Mouse (Mus musculus) midbrain, embryonic 15.5 days (tissue): ENCODE measurements around the gene Nr2c1. TPM values are rescaled to one million over a fixed set of nuclear protein-coding genes. Genes with fewer than 3 reads are reported as not detected.

Experiments
- ATAC-seq: fragments of 200-750 bp; cut with Nextera tagmentation; replicated peaks from 2 replicates; pipeline ENCODE4 v1.8.0; 2017; ENCODE audit warnings: moderate TSS enrichment
- H3K27ac ChIP-seq: fragments of 300-500 bp; sonication (generic); 2 replicates; pipeline ENCODE4 v1.5.1; 2015; ENCODE audit warnings: mild to moderate bottlenecking, inconsistent platforms
- H3K27me3 ChIP-seq: fragments of 300-500 bp; sonication (generic); replicated peaks from 2 replicates; pipeline ENCODE4 v1.6.1; 2015; ENCODE audit warnings: inconsistent platforms
- H3K36me3 ChIP-seq: fragments of 300-500 bp; sonication (generic); replicated peaks from 2 replicates; pipeline ENCODE4 v1.6.1; 2015; ENCODE audit warnings: inconsistent platforms
- H3K4me1 ChIP-seq: fragments of 300-500 bp; sonication (generic); 2 replicates; pipeline ENCODE4 v1.6.1; 2015; ENCODE audit warnings: inconsistent platforms
- H3K4me2 ChIP-seq: fragments of 300-500 bp; sonication (generic); 2 replicates; pipeline ENCODE4 v1.6.1; 2015; ENCODE audit warnings: inconsistent platforms, mild to moderate bottlenecking, moderate library complexity
- H3K4me3 ChIP-seq: fragments of 300-500 bp; sonication (generic); 2 replicates; pipeline ENCODE4 v1.5.1; 2015; ENCODE audit warnings: mild to moderate bottlenecking, inconsistent platforms
- H3K9ac ChIP-seq: fragments of 300-500 bp; sonication (generic); 2 replicates; pipeline ENCODE4 v1.6.1; 2015; ENCODE audit warnings: mild to moderate bottlenecking, inconsistent platforms
- H3K9me3 ChIP-seq: fragments of 300-500 bp; sonication (generic); 2 replicates; pipeline ENCODE4 v1.6.1; 2016; ENCODE audit warnings: inconsistent platforms
- WGBS: fragments of 180-500 bp; shearing (Covaris S2); methylation state at CpG from one replicate; pipeline ENCODE4 v1.1.7; 2015; ENCODE audit warnings: mixed read lengths; 5-methylcytosine and 5-hydroxymethylcytosine counted together
- polyA plus RNA-seq: library from polyadenylated mRNA; unstranded; fragments of >200 nt; fragmentation: Nextera tagmentation; extraction: Ambion mirVana; gene quantifications from 2 replicates; pipeline ENCODE4 v1.2.1, GENCODE M21; 2015

Nr2c1 gene
- polyA plus RNA-seq, 1 experiment from 2014 or later = 8.0 TPM

DNA sequence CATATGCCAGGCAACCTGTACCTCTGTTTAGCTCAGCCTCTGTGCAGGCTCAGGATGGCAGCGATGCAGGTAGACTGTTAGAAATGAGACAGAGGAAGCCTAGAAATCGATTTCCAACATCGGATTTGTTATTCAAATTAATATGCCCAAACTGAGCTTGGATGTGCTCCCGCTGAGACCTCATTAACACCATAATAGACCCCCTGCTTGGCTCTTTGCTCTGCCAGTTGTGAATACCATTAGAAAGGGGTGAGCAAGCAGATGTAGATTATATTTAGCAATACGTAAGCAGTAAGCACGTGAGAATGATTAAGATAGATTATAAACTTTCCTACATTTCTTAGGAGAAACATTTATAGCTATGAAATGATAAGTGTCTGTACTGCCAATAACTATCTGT is 24.9 kb downstream of the Nr2c1 start:
- WGBS = 12% methylated on average over 6 of the region's 6 CpGs

DNA sequence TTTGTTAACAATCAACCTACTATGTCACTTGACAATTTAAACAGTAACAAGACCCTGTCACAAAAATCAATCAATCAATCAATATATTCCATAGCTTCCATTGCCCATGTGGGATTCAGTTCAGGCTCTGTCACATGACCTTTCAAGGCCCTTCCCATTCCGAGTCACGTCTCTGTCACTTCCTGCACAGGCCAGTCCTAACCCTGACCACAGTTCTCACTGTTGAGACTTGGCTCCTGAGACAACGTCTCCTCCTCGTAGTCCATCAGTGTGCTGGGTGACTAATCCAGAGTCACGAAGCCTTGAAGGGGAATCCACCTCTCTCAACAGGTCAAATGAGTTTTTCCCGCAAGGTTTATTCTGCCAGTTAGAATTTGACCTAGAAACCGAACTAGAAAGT is 26.8 kb downstream of the Nr2c1 start:
- Histone ChIP-seq H3K27me3 (no peaks in the 10 kb centered on the region), H3K4me2 (no peak overlapping the region), H3K9me3 (no peaks in the 10 kb centered on the region), H3K4me3 (no peak overlapping the region), H3K27ac (no peak overlapping the region), H3K9ac (no peak overlapping the region), H3K4me1 (peaks cover 22% of the 10 kb centered on the region), H3K36me3 (peaks cover 25% of the 10 kb centered on the region)
- WGBS = 88% methylated on average over 7 of the region's 7 CpGs
- ATAC-seq = no peak

More for the DNA sequence above, 24.9 kb downstream of the Nr2c1 start:
- H3K4me2 ChIP-seq = no peak overlapping the region
- H3K4me3 ChIP-seq = no peak overlapping the region
- H3K36me3 ChIP-seq = peaks cover 42% of the 10 kb centered on the region
- no peak overlapping the region for H3K27ac ChIP-seq
- ATAC-seq = no peak; the same call in 1 of the 2 replicates
- H3K9ac ChIP-seq = no peak overlapping the region
- H3K27me3 ChIP-seq = no peaks in the 10 kb centered on the region
- H3K9me3 ChIP-seq = no peaks in the 10 kb centered on the region
- peaks cover 22% of the 10 kb centered on the region for H3K4me1 ChIP-seq

DNA sequence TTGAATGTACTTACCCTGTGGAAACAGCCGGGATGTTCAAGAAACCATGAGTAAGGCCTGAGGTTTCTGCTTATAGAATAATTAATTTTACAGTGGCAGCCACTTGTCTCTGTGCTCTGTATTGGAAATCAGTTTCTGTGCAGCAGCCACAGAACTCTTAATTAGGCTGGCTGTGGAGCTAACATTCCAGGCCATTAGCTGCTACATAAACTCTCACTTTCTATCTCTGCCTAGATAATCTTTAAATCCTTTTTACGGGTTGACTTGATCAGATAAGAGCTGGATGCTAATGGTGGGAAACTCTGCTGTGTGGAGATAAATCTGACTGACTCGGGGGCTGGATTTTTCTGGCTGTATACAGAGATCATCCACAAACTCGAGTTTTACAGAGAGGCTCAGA is 35.4 kb downstream of the Nr2c1 start:
- H3K9ac ChIP-seq = no peak overlapping the region
- ATAC-seq = no peak
- no peak overlapping the region for H3K27ac ChIP-seq
- no peaks in the 10 kb centered on the region for H3K9me3 ChIP-seq
- H3K36me3 ChIP-seq = peaks cover 4% of the 10 kb centered on the region; the same call in 1 of the 2 replicates
- no peaks in the 10 kb centered on the region for H3K27me3 ChIP-seq
- H3K4me2 ChIP-seq = no peak overlapping the region
- no peak overlapping the region for H3K4me3 ChIP-seq
- 18% methylated on average over 4 of the region's 4 CpGs for WGBS
- no peaks in the 10 kb centered on the region for H3K4me1 ChIP-seq

DNA sequence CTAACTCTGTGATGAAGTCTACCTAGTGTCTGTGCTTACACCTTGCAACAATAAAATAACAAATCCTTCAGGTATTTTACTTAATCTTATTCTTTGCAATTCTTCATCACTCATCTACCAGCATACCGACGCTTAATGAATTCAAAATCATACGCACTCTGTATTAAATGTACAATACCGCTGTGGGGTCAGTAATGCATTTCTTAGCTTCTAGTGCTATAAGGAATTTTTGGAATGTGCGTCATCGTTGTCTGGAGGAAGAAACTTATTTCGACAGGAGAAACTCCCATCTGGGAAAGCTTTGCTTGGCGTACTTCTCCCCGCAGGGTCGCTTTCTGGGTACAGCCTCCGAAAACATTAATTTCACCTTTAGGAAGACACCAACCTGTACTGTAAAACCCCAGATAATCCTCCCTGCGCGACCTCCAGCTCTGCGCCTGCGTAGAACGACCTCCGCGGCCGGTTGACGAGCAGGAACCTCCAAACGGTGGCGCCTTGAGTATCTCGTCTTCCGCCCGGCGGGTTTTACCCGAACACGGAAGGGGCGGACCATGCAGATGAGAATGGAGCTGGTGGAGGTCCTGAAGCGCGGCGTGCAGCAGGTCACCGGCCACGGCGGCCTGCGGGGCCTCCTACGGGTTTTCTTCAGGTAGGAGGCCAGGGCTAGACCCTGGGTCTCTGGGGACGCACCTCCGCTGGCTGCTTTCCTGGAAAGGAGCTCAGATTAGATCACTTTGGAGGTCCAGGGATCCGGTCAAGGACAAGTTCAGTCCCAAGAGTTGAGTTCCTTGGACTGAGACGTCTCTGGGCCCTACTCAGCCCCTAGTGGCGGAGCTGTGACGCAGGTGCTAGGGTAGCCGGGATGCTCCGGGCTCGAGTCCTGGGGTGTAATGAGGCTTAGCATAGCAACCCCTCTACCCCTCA is 50.9 kb downstream of the Nr2c1 start, which contains the start of gene Ndufa12:
Ndufa12 (plus strand) TSS at position 239 of the 924 bp plus-strand sequence.
- under 1% methylated on average over 46 of the region's 46 CpGs for WGBS
- H3K4me1 ChIP-seq = peaks cover 24% of the 10 kb centered on the region
- H3K9ac ChIP-seq = peak within 1 kb of the TSS; percentile 81
- ATAC-seq = peak; percentile 95
- H3K27ac ChIP-seq = peak within 1 kb of the TSS; percentile 79
- H3K27me3 ChIP-seq = no peaks in the 10 kb centered on the region
- H3K4me3 ChIP-seq = peak within 1 kb of the TSS; percentile 67
- peaks cover 5% of the 10 kb centered on the region; the same call in 1 of the 2 replicates for H3K36me3 ChIP-seq
- H3K4me2 ChIP-seq = peak within 1 kb of the TSS; percentile 83
- no peaks in the 10 kb centered on the region for H3K9me3 ChIP-seq

DNA sequence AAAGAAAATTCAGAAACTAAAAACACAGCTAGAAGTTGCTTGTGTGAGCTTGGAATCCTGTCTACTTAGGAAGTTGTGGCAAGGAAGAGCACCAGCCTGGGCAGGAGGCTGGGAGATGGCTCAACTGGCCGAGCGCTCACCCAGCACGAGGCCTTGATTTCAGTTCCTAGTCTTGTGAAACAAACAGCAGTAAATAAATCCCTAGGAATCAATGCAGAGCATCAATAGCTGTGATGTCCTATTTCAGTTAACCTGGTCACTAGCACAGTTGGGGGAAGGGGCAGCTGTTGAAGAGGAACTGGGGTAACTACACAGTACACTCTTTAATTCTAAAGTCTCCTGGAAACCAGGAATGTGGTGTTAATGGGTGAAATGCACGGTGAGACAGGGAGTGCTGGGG is 57.1 kb downstream of the Nr2c1 start:
- H3K4me2 ChIP-seq = no peak overlapping the region
- 89% methylated on average over 4 of the region's 4 CpGs for WGBS
- H3K4me1 ChIP-seq = peaks cover 13% of the 10 kb centered on the region
- H3K4me3 ChIP-seq = no peak overlapping the region
- no peak overlapping the region for H3K27ac ChIP-seq
- no peaks in the 10 kb centered on the region for H3K9me3 ChIP-seq
- no peaks in the 10 kb centered on the region for H3K27me3 ChIP-seq
- H3K9ac ChIP-seq = no peak overlapping the region
- H3K36me3 ChIP-seq = peaks cover 33% of the 10 kb centered on the region
- no peak for ATAC-seq

DNA sequence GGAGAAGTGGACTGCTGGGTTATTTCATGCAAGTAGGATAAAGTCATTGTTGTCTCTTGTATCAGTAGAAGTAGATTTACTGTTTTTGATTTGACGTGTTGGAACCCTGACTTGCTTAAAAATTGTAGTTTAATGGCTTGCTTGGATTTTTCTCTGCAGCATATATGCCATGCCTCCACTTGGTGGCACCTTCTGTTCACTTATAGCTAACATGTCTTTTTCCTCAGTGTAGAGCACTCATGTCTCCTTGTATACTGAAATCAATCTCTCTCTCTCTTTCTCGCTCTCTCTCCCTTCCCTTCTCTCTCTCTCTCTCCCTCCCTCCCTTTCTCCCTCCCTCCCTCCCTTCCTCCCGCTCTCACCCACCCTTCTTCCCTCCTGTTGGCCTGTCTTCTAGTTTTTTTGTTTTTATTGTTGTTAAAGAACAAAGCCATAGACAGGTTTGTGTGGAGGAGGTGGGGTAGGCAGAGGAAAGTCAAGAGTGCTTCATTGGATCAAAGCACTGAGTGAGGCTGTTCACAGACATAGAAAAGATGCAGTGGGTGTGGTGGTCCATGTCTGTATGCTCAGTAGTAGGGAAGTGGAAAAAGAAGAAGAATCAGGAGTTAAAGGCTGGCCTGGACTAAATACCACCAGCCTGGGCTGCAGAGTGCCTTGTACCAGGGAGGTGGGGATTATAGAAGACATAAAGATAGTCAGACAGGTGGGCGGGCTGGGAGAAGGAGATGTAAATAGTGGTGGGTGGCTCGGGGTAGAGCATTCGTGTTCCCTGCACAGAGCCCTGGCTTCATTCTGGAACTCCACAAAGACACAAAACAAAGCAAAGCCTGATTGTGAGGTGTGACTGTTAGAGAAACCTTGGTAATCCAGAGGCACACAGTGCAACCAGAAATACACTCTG is 63.1 kb downstream of the Nr2c1 start:
- Histone ChIP-seq H3K27me3 (no peaks in the 10 kb centered on the region), H3K4me2 (no peak overlapping the region), H3K27ac (peak overlapping the region; percentile 5; the same call in 1 of the 2 replicates), H3K36me3 (peaks cover 23% of the 10 kb centered on the region), H3K9ac (no peak overlapping the region), H3K4me3 (no peak overlapping the region), H3K9me3 (no peaks in the 10 kb centered on the region), H3K4me1 (0 out of 2 replicates have a peak, but pooled peaks cover 3% of the 10 kb centered on the region)
- 56% methylated on average over 6 of the region's 6 CpGs for WGBS
- peak; percentile 90 for ATAC-seq

DNA sequence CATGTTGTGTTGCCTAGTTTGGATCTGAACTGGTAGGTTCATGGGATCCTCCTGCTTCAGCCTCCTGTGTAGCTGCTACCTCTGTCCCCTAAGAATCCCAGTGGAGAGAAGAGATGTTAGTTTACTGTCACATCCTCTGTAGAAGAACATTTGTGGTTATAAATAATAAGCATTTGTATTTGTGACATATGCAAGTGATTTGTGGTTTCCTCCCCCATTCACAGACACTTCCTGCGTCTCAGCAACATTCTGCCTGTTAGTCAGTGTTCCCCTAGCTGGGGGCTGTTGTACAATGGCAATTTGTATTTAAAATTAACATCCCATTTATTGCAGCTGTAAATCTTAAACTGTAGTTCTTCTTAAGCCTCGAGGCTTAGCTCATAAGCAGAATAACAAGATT is 63.9 kb downstream of the Nr2c1 start:
- peaks cover 17% of the 10 kb centered on the region for H3K36me3 ChIP-seq
- WGBS = 52% methylated on average over 2 of the region's 2 CpGs
- no peak for ATAC-seq
- H3K4me2 ChIP-seq = no peak overlapping the region
- no peaks in the 10 kb centered on the region for H3K27me3 ChIP-seq
- no peaks in the 10 kb centered on the region for H3K9me3 ChIP-seq
- no peak overlapping the region for H3K27ac ChIP-seq
- H3K9ac ChIP-seq = no peak overlapping the region
- H3K4me1 ChIP-seq = 0 out of 2 replicates have a peak, but pooled peaks cover 3% of the 10 kb centered on the region
- no peak overlapping the region for H3K4me3 ChIP-seq

DNA sequence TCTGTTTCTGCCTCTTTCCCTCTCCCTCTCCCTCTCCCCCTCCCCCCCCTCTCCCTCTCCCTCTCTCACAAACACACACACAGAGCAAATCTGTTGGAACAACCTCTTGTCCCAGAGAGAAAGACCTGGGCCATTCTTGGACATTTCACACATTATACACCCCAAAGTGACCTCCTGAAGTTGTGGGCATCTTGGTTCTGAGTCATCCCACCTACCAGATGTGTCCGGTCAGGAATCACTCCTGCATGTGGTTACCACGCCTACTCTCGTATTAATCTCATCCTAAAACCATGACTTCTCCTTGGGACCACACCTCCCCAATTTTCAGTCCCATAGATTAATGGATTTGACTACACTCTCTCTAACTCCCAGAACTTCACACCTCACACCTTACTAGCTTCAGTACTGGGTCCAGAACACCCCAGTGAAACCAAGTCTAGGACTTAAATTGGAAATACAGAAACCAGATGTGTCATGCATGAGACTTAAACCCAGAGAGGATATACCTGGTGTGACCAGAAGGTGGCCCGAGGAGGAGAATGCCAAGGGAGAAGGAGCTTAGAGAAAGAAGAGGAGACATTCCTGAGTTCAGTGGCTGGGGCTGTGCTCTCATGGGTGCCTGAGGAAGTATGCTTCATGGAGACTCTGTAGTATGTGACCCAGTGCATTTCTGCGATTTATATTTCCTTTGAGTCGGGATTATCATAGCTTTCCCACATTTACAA is 77.4 kb downstream of the Nr2c1 start:
- no peaks in the 10 kb centered on the region for H3K9me3 ChIP-seq
- 85% methylated on average over 6 of the region's 6 CpGs for WGBS
- H3K4me3 ChIP-seq = no peak overlapping the region
- peaks cover 5% of the 10 kb centered on the region for H3K4me1 ChIP-seq
- H3K27ac ChIP-seq = no peak overlapping the region
- no peak for ATAC-seq
- H3K27me3 ChIP-seq = no peaks in the 10 kb centered on the region
- H3K36me3 ChIP-seq = no peaks in the 10 kb centered on the region
- H3K4me2 ChIP-seq = no peak overlapping the region
- H3K9ac ChIP-seq = no peak overlapping the region

DNA sequence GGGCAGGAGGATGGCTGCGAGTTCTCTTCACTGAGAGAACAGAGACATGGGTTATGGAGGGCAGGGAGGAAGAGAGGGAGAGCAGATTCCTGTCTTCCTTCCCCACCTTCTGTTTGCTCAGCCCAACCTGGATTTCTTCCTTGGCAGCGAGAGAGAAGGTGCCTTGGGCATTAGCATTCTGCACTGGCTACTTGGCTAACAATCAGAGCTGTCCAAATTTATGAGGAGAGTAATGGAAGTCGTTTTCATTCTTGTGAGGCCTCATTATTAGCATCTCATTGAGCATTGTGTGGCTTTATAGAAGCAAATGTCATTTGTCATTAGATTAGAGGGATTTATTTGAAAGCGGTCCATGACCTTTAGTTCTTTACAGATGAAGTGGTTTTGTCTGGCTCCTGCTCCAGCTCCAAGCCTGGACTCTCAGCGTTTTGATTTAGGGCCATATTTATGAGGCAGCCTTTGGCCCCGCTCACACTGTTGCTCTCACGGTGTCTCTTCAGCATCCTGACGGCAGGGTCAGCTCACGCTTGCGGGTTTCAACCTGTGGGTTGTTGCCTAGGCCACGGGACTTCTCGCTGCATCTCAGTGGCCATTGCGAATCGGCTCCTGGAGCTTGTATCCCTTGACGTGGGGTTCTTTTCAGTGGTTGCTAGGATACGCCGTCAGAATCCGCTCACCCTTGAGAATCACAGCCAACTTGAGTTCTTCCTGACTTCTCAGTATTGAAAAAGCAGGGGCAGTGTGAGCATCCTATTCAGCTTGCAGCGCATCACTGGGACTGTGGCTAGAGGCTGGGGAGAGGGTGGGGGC is 82.6 kb downstream of the Nr2c1 start:
- no peaks in the 10 kb centered on the region for H3K9me3 ChIP-seq
- H3K4me1 ChIP-seq = peaks cover 22% of the 10 kb centered on the region
- no peak overlapping the region for H3K9ac ChIP-seq
- no peaks in the 10 kb centered on the region for H3K36me3 ChIP-seq
- peak; percentile 93 for ATAC-seq
- no peaks in the 10 kb centered on the region for H3K27me3 ChIP-seq
- no peak overlapping the region for H3K4me3 ChIP-seq
- H3K27ac ChIP-seq = peak overlapping the region; percentile 71
- 12% methylated on average over 19 of the region's 19 CpGs for WGBS
- peak overlapping the region; percentile 34 for H3K4me2 ChIP-seq

DNA sequence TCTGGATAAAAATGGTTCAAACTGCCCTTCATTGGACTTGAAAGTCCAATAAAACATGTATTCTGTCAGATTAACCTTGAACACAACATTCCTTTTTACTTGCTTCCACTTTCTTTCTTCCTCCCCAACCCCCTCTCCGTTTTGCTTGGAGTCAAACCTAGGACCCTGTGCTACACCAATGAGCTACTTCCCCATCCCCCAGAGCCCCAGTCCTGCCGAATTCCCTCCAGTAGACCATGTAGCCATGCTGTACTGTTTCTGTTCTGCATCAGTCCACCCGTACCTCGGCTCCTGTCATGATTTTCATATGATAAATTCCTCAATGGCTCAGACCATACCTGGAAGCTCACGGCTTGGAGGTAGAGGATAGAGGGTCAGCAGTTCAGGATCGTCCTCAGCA is 83.2 kb downstream of the Nr2c1 start:
- H3K4me1 ChIP-seq = peaks cover 22% of the 10 kb centered on the region
- no peaks in the 10 kb centered on the region for H3K36me3 ChIP-seq
- WGBS = 42% methylated on average over 6 of the region's 6 CpGs
- H3K9ac ChIP-seq = no peak overlapping the region
- ATAC-seq = peak; percentile 61; the same call in 1 of the 2 replicates
- peak overlapping the region; percentile 34 for H3K4me2 ChIP-seq
- peak overlapping the region; percentile 71 for H3K27ac ChIP-seq
- H3K9me3 ChIP-seq = no peaks in the 10 kb centered on the region
- no peaks in the 10 kb centered on the region for H3K27me3 ChIP-seq
- H3K4me3 ChIP-seq = no peak overlapping the region

DNA sequence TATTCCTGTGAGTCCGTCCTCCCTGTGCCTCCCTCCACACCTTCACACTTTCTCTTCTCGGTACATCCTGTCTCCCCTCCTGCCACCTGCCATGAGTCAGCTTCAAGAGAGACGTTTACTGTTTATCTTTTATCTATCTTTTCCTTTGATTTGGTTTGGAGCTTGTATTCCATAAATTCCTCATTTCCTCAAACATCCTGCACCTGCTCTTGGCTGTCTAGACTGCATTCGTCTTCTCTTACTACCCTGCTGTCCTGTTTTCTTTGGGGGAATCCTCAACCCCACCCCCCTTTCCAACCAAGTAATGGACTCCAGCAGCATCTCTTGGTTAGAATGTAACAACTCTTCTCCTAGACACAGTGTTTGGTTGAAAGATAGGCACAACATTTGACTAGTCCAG is 87.4 kb downstream of the Nr2c1 start:
- no peaks in the 10 kb centered on the region for H3K9me3 ChIP-seq
- no peak overlapping the region for H3K4me3 ChIP-seq
- no peak for ATAC-seq
- WGBS = 66% methylated on average over 4 of the region's 4 CpGs
- H3K4me1 ChIP-seq = peaks cover 20% of the 10 kb centered on the region
- H3K9ac ChIP-seq = no peak overlapping the region
- H3K27me3 ChIP-seq = no peaks in the 10 kb centered on the region
- no peaks in the 10 kb centered on the region for H3K36me3 ChIP-seq
- H3K27ac ChIP-seq = no peak overlapping the region
- H3K4me2 ChIP-seq = no peak overlapping the region
